Mouse (Mus musculus) forebrain, postnatal 0 days (tissue): ENCODE data around the gene Sugp1. TPM values are rescaled to one million over a fixed set of nuclear protein-coding genes. Genes with fewer than 3 reads are reported as not detected.

Experiments used
- ATAC-seq: fragments of 200-750 bp; cut with Nextera tagmentation; 2 replicates; pipeline ENCODE4 v1.8.0; 2017; ENCODE audit warnings: mild to moderate bottlenecking, moderate library complexity
- DNase-seq: peaks from one replicate; pipeline ENCODE4 v3.0.0-alpha.2; 2015
- H3K27ac ChIP-seq: fragments of 300-500 bp; sonication (generic); 2 replicates; pipeline ENCODE4 v1.5.1; 2014; ENCODE audit warnings: low read depth, mild to moderate bottlenecking, antibody characterized with exemption, low read length, moderate library complexity, mixed read lengths
- H3K27me3 ChIP-seq: fragments of 300-500 bp; sonication (generic); 2 replicates; pipeline ENCODE4 v1.6.1; 2014; ENCODE audit warnings: mild to moderate bottlenecking, low read length, mixed read lengths; ENCODE audit not compliant: insufficient read depth
- H3K36me3 ChIP-seq: fragments of 300-500 bp; sonication (generic); 2 replicates; pipeline ENCODE4 v1.6.1; 2014; ENCODE audit warnings: mild to moderate bottlenecking, moderate library complexity; ENCODE audit not compliant: insufficient read depth
- H3K4me1 ChIP-seq: fragments of 300-500 bp; sonication (generic); 2 replicates; pipeline ENCODE4 v1.6.1; 2014; ENCODE audit warnings: antibody characterized with exemption; ENCODE audit not compliant: insufficient read depth
- H3K4me2 ChIP-seq: fragments of 300-500 bp; sonication (generic); 2 replicates; pipeline ENCODE4 v1.6.1; 2014; ENCODE audit warnings: low read depth, mild to moderate bottlenecking, moderate library complexity
- H3K4me3 ChIP-seq: fragments of 300-500 bp; sonication (generic); 2 replicates; pipeline ENCODE4 v1.5.1; 2014; ENCODE audit warnings: low read depth, low read length, mixed read lengths
- H3K9ac ChIP-seq: fragments of 300-500 bp; sonication (generic); 2 replicates; pipeline ENCODE4 v1.6.1; 2014; ENCODE audit warnings: mild to moderate bottlenecking
- H3K9me3 ChIP-seq: fragments of 300-500 bp; sonication (generic); 2 replicates; pipeline ENCODE4 v1.6.1; 2016; ENCODE audit warnings: low read length
- CTCF ChIP-seq: sonication (generic); IDR thresholded peaks from 2 replicates; pipeline ENCODE4 v1.5.1; 2016; ENCODE audit warnings: antibody characterized with exemption, control low read depth, low read depth
- WGBS: fragments of 180-500 bp; shearing (Covaris S2); extraction: QIAGEN DNeasy Blood & Tissue Kit; methylation state at CpG from one replicate; pipeline ENCODE4 v1.1.7; 2014; 5-methylcytosine and 5-hydroxymethylcytosine counted together
- polyA plus RNA-seq: library from polyadenylated mRNA; unstranded; fragments of >200 nt; fragmentation: Nextera tagmentation; extraction: Ambion mirVana; gene quantifications from 2 replicates; pipeline ENCODE4 v1.2.1, GENCODE M21; 2015
- total RNA-seq: library from RNA; depleted of rRNA; stranded (reverse); fragments of >200 nt; gene quantifications from 2 replicates; pipeline ENCODE4 v1.2.3, GENCODE M21; 2014

The Sugp1 gene
- total and polyA plus RNA-seq, 2 experiments from 2014 or later, result 20.9 to 46.1 TPM

- WGBS, result 68% methylated on average over 8 of the region's 8 CpGs
- H3K9me3 ChIP-seq, result no peaks in the 10 kb centered on the region
- no peak for TF ChIP-seq CTCF
- no peak for ATAC-seq
- no peaks in the 10 kb centered on the region for H3K27me3 ChIP-seq
- DNase-seq, result no peak
- no peak overlapping the region for H3K4me3 ChIP-seq
- H3K9ac ChIP-seq, result no peak overlapping the region
- H3K4me2 ChIP-seq, result 0 out of 2 replicates have a peak overlapping the region, but pooled peaks have one; percentile 21
- H3K4me1 ChIP-seq, result no peaks in the 10 kb centered on the region
- peaks cover 42% of the 10 kb centered on the region for H3K36me3 ChIP-seq
- no peak overlapping the region for H3K27ac ChIP-seq
Observed at GRCm38 (mm10) chr8:70073120-70073519, 30.5 kb downstream of the Sugp1 start.

DNA sequence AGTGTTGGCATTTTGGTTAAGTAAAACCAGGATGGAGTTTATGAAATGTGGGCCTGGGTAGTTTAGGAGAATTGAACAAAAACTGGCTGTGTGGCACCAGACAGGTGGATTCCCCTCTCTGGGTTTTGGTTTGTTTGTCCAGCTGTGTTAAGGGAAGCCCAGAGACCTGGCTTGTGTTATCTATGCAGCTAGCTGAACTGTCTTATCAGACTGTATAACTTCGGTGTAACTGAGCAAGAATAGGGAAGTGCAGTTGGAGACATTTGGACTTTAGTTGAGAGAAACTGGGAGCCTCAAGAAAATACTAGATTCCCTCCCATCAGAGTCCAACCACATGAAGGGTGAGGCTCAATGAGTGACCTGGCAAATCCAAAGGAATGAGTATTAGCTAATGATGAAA, 31.1 kb downstream of the Sugp1 start:
- WGBS, result 89% methylated on average over 1 of the region's 1 CpGs
- DNase-seq, result no peak
- Histone ChIP-seq H3K27me3 (no peaks in the 10 kb centered on the region), H3K9me3 (no peaks in the 10 kb centered on the region), H3K9ac (no peak overlapping the region), H3K4me2 (no peak overlapping the region), H3K36me3 (peaks cover 36% of the 10 kb centered on the region), H3K4me3 (no peak overlapping the region), H3K27ac (no peak overlapping the region), H3K4me1 (no peaks in the 10 kb centered on the region)
- TF ChIP-seq CTCF, result no peak
- no peak for ATAC-seq

GRCm38 (mm10) chr8:70081976-70082375, 39.4 kb downstream of the Sugp1 start:
- 87% methylated on average over 2 of the region's 2 CpGs for whole genome bisulfite sequencing

DNA sequence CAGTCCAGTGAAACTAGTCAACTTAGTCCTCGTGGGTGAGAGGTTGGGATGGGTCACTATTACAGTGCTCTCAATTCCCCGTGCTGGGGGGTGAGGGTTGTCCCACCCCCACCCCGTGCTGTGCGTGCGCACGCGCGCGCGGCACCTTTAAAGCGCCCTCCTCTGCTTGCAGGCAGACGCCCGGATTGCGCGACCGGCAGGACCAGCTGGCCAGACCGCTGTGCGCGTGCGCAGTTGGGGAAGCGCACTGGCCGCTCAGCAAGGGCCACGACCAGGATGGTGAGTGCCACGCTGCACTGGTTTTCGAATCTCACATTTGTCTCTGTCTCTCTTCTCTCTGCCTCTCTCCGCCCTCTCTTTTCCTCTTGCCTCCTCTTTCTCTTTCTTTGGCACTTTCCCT, 40.7 kb downstream of the Sugp1 start, which contains the start of gene Hapln4:
TSS of gene Hapln4 (plus strand) at position 173 of the 400 bp plus-strand sequence.
- Histone ChIP-seq H3K4me2 (peak within 1 kb of the TSS; percentile 95), H3K9me3 (no peaks in the 10 kb centered on the region), H3K27me3 (peaks cover 52% of the 10 kb centered on the region), H3K36me3 (no peaks in the 10 kb centered on the region), H3K9ac (peak within 1 kb of the TSS; percentile 47), H3K4me3 (peak within 1 kb of the TSS; percentile 46), H3K4me1 (peaks cover 16% of the 10 kb centered on the region; the same call in 1 of the 2 replicates), H3K27ac (no peak within 1 kb of the TSS)
- ATAC-seq (no peak), DNase-seq (peak; percentile 51)
- 3% methylated on average over 26 of the region's 26 CpGs for WGBS
- TF ChIP-seq CTCF, result no peak

More at GRCm38 (mm10) chr8:70081976-70082375, 39.4 kb downstream of the Sugp1 start:
- Histone ChIP-seq H3K36me3 (peaks cover 3% of the 10 kb centered on the region; the same call in 1 of the 2 replicates), H3K27me3 (peaks cover 44% of the 10 kb centered on the region), H3K4me1 (peaks cover 12% of the 10 kb centered on the region; the same call in 1 of the 2 replicates), H3K9me3 (no peaks in the 10 kb centered on the region), H3K4me2 (no peak overlapping the region), H3K9ac (no peak overlapping the region), H3K27ac (no peak overlapping the region), H3K4me3 (no peak overlapping the region)
- no peak for TF ChIP-seq CTCF
- ATAC-seq (no peak), DNase-seq (no peak)

DNA sequence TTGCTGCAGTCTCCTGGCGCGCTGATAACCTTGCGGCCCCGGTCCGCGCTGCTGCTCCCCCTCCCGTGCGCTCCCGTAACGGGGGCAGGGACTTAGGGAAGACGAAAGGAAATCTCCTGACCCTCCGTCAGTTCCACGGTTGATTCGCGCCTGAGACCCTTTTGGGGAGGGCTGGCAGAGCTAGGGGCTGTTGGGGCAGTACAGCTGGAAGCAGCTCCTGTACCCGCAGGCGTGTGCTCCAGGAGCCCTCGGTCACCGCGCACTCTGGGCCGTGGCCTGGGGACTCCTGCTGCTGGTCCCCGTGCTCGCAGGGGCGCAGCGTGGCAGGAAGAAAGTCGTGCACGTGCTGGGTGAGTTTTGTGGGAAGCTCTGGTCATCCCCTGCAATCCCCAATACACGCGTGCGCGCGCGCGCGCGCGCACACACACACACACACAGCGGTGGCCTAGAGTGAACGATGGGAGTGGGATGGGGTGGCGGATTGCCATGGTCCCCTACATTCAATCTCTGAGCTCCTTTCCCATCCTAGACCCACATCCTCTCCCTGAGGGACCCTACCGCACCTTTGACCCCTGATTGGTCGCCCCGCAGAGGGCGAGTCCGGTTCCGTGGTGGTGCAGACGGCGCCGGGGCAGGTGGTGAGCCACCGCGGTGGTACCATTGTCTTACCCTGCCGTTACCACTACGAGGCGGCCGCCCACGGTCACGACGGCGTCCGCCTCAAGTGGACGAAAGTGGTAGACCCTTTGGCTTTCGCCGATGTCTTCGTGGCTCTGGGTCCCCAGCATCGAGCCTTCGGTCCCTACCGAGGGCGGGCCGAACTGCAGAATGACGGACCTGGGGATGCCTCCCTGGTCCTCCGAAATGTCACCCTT, 41.8 kb downstream of the Sugp1 start:
- peak overlapping the region; percentile 95 for H3K4me2 ChIP-seq
- H3K27me3 ChIP-seq, result peaks cover 52% of the 10 kb centered on the region
- peak overlapping the region; percentile 47 for H3K9ac ChIP-seq
- 2% methylated on average over 71 of the region's 71 CpGs for WGBS
- DNase-seq (peak; percentile 52), ATAC-seq (no peak)
- no peaks in the 10 kb centered on the region for H3K9me3 ChIP-seq
- H3K36me3 ChIP-seq, result no peaks in the 10 kb centered on the region
- no peak overlapping the region for H3K27ac ChIP-seq
- peak overlapping the region; percentile 46 for H3K4me3 ChIP-seq
- TF ChIP-seq CTCF, result peak; percentile 51
- peaks cover 20% of the 10 kb centered on the region; the same call in 1 of the 2 replicates for H3K4me1 ChIP-seq

DNA sequence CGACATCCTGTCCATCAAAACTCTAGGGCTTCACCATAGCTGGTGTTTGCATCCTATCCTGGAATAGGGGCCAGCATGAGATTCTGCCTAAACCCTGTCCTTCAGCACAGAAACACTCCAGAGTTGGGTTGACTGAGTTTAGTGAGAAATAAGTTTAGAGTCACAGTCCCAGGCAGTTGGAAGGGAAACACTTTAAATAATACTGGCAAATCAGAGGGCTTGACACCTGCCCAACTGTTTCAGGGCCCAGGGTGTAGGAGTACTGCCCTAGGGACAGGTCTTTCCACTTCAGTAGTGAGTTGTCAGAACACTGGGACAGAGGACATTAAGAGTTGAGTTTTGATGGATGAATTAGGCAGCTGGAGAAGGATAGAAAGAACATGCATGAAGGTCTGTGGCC, 43.5 kb downstream of the Sugp1 start:
- WGBS, result 42% methylated on average over 1 of the region's 1 CpGs
- H3K27ac ChIP-seq, result no peak overlapping the region
- TF ChIP-seq CTCF, result no peak
- H3K36me3 ChIP-seq, result no peaks in the 10 kb centered on the region
- H3K4me3 ChIP-seq, result no peak overlapping the region
- ATAC-seq (no peak), DNase-seq (no peak)
- peaks cover 21% of the 10 kb centered on the region; the same call in 1 of the 2 replicates for H3K4me1 ChIP-seq
- H3K27me3 ChIP-seq, result peaks cover 52% of the 10 kb centered on the region
- no peak overlapping the region for H3K4me2 ChIP-seq
- no peak overlapping the region for H3K9ac ChIP-seq
- H3K9me3 ChIP-seq, result no peaks in the 10 kb centered on the region

GRCm38 (mm10) chr8:70087237-70087636, 44.6 kb downstream of the Sugp1 start:
- Histone ChIP-seq H3K36me3 (no peaks in the 10 kb centered on the region), H3K4me3 (no peak overlapping the region; the same call in 1 of the 2 replicates), H3K4me1 (peaks cover 21% of the 10 kb centered on the region; the same call in 1 of the 2 replicates), H3K27me3 (peaks cover 48% of the 10 kb centered on the region), H3K9ac (no peak overlapping the region), H3K9me3 (no peaks in the 10 kb centered on the region), H3K27ac (no peak overlapping the region), H3K4me2 (no peak overlapping the region)
- 9% methylated on average over 7 of the region's 7 CpGs for WGBS
- no peak for ATAC-seq
- no peak for DNase-seq
- TF ChIP-seq CTCF, result no peak
